Mouse (Mus musculus) bone marrow macrophage, adult 2 months (primary cell): Measurements from ENCODE around the gene Ulk4.

Source experiments
- CTCF ChIP-seq: IDR thresholded peaks from 2 replicates; pipeline ENCODE4 v1.5.1; 2012; ENCODE audit warnings: low read depth, mild to moderate bottlenecking, low read length, moderate library complexity
- POLR2A ChIP-seq: IDR thresholded peaks from 2 replicates; pipeline ENCODE4 v1.6.1; 2012; ENCODE audit warnings: mild to moderate bottlenecking, low read depth, low read length, borderline replicate concordance

DNA sequence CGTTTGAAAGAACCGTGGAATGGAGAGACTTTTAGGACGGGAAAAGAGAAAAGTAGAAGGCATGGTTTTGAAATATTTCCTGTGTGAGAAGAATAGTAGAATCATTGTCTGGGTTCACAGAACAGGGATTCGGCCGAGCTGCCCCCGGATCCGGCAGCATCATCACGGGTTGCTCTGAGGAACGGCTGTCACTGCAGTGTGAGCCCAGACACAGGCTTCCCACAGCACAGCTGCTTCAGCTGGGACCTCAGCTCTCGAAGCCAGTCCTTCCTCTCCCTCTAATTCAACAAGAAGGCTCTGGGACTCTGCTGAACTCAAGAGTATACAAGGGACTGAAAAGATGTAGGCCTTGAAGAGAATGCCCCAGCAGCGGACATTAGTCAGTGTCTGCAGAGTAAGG is 278.3 kb downstream of the Ulk4 start:
- TF ChIP-seq CTCF (no peak), POLR2A (no peak)
